Mouse (Mus musculus) cerebellum, adult 2 months (tissue): Measurements from ENCODE around the gene Hist1h2ao.

ENCODE experiments used
- CTCF ChIP-seq: fragments of 200-500 bp; IDR thresholded peaks from 2 replicates; pipeline ENCODE4 v1.5.1; 2011; ENCODE audit warnings: low read depth, mild to moderate bottlenecking, control low read depth, low read length, moderate library complexity, borderline replicate concordance; ENCODE audit not compliant: insufficient read depth
- POLR2A ChIP-seq: fragments of 200-500 bp; IDR thresholded peaks from 2 replicates; pipeline ENCODE4 v1.6.1; 2011; ENCODE audit warnings: low read length, control low read depth, borderline replicate concordance; ENCODE audit not compliant: insufficient read depth

- no peak for TF ChIP-seq CTCF
- no peak for TF ChIP-seq POLR2A
Observed at GRCm38 (mm10) chr13:21847883-21848282, 37.6 kb downstream of the Hist1h2ao start.
